Mouse (Mus musculus): ENCODE measurements at regions not wholly inside any gene's neighbourhood (a gene's known extent, or its start where the extent isn't known, plus 50 kb on each side); places are given as distances from the start of the nearest gene placed in this dataset.

DNA sequence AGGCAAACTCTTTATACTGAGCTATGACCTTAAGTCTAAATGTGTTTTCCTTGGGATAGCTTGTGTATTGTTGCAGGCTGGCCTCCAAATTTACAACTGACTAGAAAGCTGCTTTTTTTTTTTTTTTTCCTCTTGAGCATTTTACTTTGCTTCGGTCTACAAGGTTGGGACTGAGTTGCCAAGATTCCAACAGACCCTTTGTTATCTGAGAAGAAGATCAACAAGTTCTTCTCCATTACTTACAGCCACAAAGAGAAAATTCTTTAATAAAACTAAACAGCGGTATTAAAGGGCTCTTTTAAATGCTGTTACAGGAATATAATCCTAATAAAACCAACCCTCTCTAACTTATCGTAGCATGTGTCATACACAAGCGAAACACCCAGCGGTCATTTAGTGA, 124.4 kb upstream of the Rnd3 start:
- TF ChIP-seq MAFK (IDR thresholded peaks at IDR 0.05; ENCODE audit: insufficient read depth, low read depth, low read length) (no peak), CHD2 (IDR thresholded peaks at IDR 0.05; ENCODE audit: low read depth, low read length) (no peak), HCFC1 (IDR thresholded peaks at IDR 0.05; ENCODE audit: borderline replicate concordance, insufficient read depth, low read length) (no peak)

All from ES-E14 (cell line).